Mouse (Mus musculus) myocyte (in vitro differentiated cells): Measurements from ENCODE around the gene Steap3.

Experiments used
- MYOD1 ChIP-seq, 3 experiments: IDR thresholded peaks; one replicate each; pipeline ENCODE4 v1.6.1; 2011; ENCODE audit warnings: control low read depth in 2 of 3, low read depth in 2 of 3, mild to moderate bottlenecking in 2 of 3, moderate library complexity in 1 of 3; ENCODE audit not compliant: insufficient read length in 2 of 3, control insufficient read depth in 1 of 3
- POLR2A ChIP-seq: IDR thresholded peaks from one replicate; pipeline ENCODE4 v1.6.1; 2011; ENCODE audit warnings: low read depth, mild to moderate bottlenecking, control low read depth, moderate library complexity; ENCODE audit not compliant: insufficient read length
- POLR2AphosphoS2 ChIP-seq: IDR thresholded peaks from one replicate; pipeline ENCODE4 v1.6.1; 2011; ENCODE audit warnings: low read depth, control low read depth; ENCODE audit not compliant: insufficient read length
- TCF12 ChIP-seq: IDR thresholded peaks from one replicate; pipeline ENCODE4 v1.6.1; 2011; ENCODE audit warnings: mild to moderate bottlenecking, control low read depth; ENCODE audit not compliant: poor library complexity, insufficient read depth, severe bottlenecking
- TCF3 ChIP-seq: IDR thresholded peaks from one replicate; pipeline ENCODE4 v1.6.1; 2011; ENCODE audit warnings: low read depth, control low read depth; ENCODE audit not compliant: insufficient read length
- USF1 ChIP-seq: IDR thresholded peaks from one replicate; pipeline ENCODE4 v1.6.1; 2011; ENCODE audit warnings: low read depth, mild to moderate bottlenecking, control low read depth, moderate library complexity

GRCm38 (mm10) chr1:120174991-120175390 is 97.5 kb downstream of the Steap3 start:
- no peak for TF ChIP-seq USF1
- TF ChIP-seq POLR2A: no peak
- TF ChIP-seq TCF3: no peak
- no peak for TF ChIP-seq MYOD1 (IDR thresholded peaks at IDR 0.05; ENCODE audit: control insufficient read depth in 1 of 3, insufficient read length in 2 of 3, low read depth in 2 of 3)
- no peak for TF ChIP-seq POLR2AphosphoS2
- TF ChIP-seq TCF12: no peak
